Mouse (Mus musculus) neural tube, embryonic 10.5 days (tissue): ENCODE data around the gene Lbp.

Experiments
- DNase-seq: peaks from one replicate; pipeline ENCODE4 v3.0.0-alpha.2; 2017; ENCODE audit warnings: low spot score; ENCODE audit errors: extremely low spot score

Gene Lbp

GRCm38 (mm10) chr2:158305948-158306695, at the start of gene Lbp:
TSS of gene Lbp (plus strand) at chr2:158306493.
- DNase-seq = peak; percentile 41

- no peak for DNase-seq
Observed at GRCm38 (mm10) chr2:158256894-158257293, 49.4 kb upstream of the Lbp start.

- no peak for DNase-seq
Observed at GRCm38 (mm10) chr2:158258005-158258418, 48.3 kb upstream of the Lbp start, which contains the start of gene Bpi. TSS of gene Bpi (plus strand) at chr2:158258094.

- peak; percentile 82 for DNase-seq
Observed at GRCm38 (mm10) chr2:158258781-158259180, 47.5 kb upstream of the Lbp start.

GRCm38 (mm10) chr2:158259498-158259897, 46.8 kb upstream of the Lbp start:
- no peak for DNase-seq

- no peak for DNase-seq
Observed at GRCm38 (mm10) chr2:158264877-158265276, 41.4 kb upstream of the Lbp start.

GRCm38 (mm10) chr2:158270017-158270416, 36.3 kb upstream of the Lbp start:
- DNase-seq = no peak

GRCm38 (mm10) chr2:158273646-158274045, 32.6 kb upstream of the Lbp start:
- no peak for DNase-seq

- no peak for DNase-seq
Observed at GRCm38 (mm10) chr2:158275349-158275748, 30.9 kb upstream of the Lbp start.

GRCm38 (mm10) chr2:158275811-158276210, 30.5 kb upstream of the Lbp start:
- no peak for DNase-seq

- DNase-seq = no peak
Observed at GRCm38 (mm10) chr2:158276451-158276850, 29.8 kb upstream of the Lbp start.

GRCm38 (mm10) chr2:158276878-158277277, 29.4 kb upstream of the Lbp start:
- no peak for DNase-seq

- no peak for DNase-seq
Observed at GRCm38 (mm10) chr2:158279656-158280055, 26.6 kb upstream of the Lbp start.

GRCm38 (mm10) chr2:158281497-158282205, 24.6 kb upstream of the Lbp start:
- no peak for DNase-seq

- DNase-seq = no peak
Observed at GRCm38 (mm10) chr2:158283136-158283535, 23.2 kb upstream of the Lbp start.

- DNase-seq = no peak
Observed at GRCm38 (mm10) chr2:158283771-158284170, 22.5 kb upstream of the Lbp start.

- DNase-seq = peak; percentile 73
Observed at GRCm38 (mm10) chr2:158284571-158284970, 21.7 kb upstream of the Lbp start.

GRCm38 (mm10) chr2:158285655-158286054, 20.6 kb upstream of the Lbp start:
- DNase-seq = no peak

GRCm38 (mm10) chr2:158295700-158296099, 10.6 kb upstream of the Lbp start:
- DNase-seq = no peak

- DNase-seq = no peak
Observed at GRCm38 (mm10) chr2:158299203-158299602, 7.1 kb upstream of the Lbp start.

- DNase-seq = no peak
Observed at GRCm38 (mm10) chr2:158299731-158300130, 6.6 kb upstream of the Lbp start.

GRCm38 (mm10) chr2:158302807-158303206, 3.5 kb upstream of the Lbp start:
- no peak for DNase-seq

- DNase-seq = no peak
Observed at GRCm38 (mm10) chr2:158306696-158307049, 380 bp downstream of the Lbp start.
